Mouse (Mus musculus): ENCODE results near the gene Wdr59.

Wdr59 gene

GRCm38 (mm10) chr8:111417222-111417621 is 104.7 kb downstream of the Wdr59 start:
- DNase-seq (ENCODE audit: low read depth in 1 of 2, low spot score in 2 of 2): no peak

- DNase-seq (ENCODE audit: low read depth in 1 of 2, low spot score in 2 of 2): no peak
Measured at GRCm38 (mm10) chr8:111403391-111403790, 118.5 kb downstream of the Wdr59 start.
